Mouse (Mus musculus) splenic B cell, adult 2 months (primary cell): Measurements from ENCODE around the gene Erc1.

Experiments used
- DNase-seq: peaks from one replicate; pipeline ENCODE4 v3.0.0-alpha.2; 2011; ENCODE audit warnings: low read depth, low spot score
- H3K27me3 ChIP-seq: 2 replicates; pipeline ENCODE4 v1.6.1; 2012; ENCODE audit warnings: mild to moderate bottlenecking, low read length, moderate library complexity, mixed read lengths; ENCODE audit not compliant: control insufficient read depth, poor library complexity, insufficient read depth, severe bottlenecking
- H3K36me3 ChIP-seq: 2 replicates; pipeline ENCODE4 v1.6.1; 2012; ENCODE audit warnings: mild to moderate bottlenecking, low read length, moderate library complexity, mixed read lengths; ENCODE audit not compliant: control insufficient read depth, poor library complexity, insufficient read depth, severe bottlenecking

Erc1 gene

DNA sequence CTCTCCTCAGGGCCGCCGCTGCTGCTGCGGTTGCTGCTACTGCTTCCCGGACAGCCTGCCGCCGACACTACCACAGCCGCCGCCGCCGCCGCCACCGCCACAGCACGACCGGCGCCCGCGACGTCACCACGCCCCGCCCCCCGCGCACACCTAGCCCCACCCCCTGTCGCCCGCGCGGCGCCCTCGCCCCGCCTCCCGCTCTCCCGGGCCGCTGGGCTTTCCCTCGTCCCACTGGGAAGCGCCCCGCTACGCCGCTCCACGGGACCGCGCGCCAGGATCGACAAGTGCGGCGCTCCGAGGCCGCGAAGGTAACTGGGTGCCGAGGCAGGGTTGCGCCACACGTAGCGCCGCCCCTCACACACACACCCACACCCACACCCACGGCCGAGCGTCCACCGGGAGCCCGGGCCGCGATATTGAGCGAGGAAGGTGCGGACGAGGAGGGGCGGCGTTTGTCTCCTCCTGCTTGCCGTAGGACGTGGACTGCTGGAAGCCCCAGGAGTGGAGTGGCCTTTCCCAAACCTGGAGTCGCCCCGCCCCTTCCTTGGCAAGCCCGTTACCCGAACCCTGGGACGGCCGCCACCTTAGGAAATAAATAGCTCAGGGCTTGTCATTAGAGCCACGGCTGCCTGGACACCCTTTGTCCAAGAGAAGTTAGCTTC, at the start of gene Erc1:
Gene Erc1, minus strand, starts transcription at position 134 of the 662 bp plus-strand sequence.
- Histone ChIP-seq H3K36me3 (no peaks in the 10 kb centered on the region), H3K27me3 (no peaks in the 10 kb centered on the region)
- peak; percentile 87 for DNase-seq

- Histone ChIP-seq H3K36me3 (no peaks in the 10 kb centered on the region), H3K27me3 (no peaks in the 10 kb centered on the region)
- no peak for DNase-seq
Measured at GRCm38 (mm10) chr6:119892711-119893110, 44.7 kb upstream of the Erc1 start.

- Histone ChIP-seq H3K36me3 (no peaks in the 10 kb centered on the region), H3K27me3 (no peaks in the 10 kb centered on the region; the same call in 1 of the 2 replicates)
- DNase-seq, result no peak
Measured at GRCm38 (mm10) chr6:119883151-119883550, 35.2 kb upstream of the Erc1 start.

DNA sequence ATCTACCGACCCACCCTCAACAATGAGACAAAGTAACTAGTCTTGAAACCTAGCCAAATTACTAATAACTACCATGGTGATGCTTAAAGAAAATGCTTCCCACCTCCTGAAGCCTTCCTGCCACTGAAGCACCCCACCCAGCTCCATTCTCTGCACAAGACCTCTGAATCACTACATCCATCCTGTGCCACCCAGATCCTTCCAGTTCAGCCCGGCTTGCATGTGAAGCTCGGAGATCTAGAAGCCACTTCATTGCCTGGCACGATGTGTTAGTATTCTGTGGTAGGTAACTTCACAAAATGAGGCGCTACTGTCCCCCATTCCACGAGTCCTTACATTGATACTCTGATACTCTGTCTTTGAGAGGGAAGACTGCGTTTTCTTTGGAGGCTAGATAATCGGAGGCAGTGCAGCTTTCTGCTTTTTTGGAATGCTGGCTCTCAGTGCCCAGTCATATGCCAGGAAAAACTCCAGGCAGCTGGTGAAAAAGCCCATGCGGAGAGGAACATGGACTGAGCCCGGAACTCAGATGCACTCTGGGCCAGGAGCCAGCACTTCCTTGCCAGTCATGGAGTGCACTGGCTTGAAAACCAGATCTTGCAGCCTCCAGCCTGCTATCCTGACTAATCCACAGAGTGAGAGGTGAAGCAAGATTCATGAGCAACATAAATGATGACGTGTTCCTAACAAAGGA, 16.5 kb upstream of the Erc1 start:
- Histone ChIP-seq H3K36me3 (no peaks in the 10 kb centered on the region), H3K27me3 (no peaks in the 10 kb centered on the region)
- no peak for DNase-seq

DNA sequence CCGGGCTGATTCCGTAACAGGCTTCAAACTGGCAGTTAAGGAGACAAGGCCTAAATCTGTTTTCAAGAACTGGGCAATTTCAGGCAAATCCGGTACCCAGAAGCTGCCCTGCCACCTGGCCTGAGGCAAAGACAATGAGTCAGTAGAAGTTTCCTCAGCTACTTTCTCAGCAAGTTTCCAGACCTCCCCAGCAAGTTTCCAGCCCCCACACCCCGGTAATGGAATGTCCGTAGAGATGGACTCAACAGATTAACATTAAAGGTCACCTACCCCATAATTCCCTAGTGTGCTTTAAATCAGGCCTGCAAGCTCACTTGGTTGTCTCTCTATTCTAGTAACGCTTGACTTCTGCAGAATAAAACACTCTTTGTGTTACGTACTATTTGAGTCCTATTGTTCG, 13.6 kb upstream of the Erc1 start:
- no peak for DNase-seq
- Histone ChIP-seq H3K36me3 (no peaks in the 10 kb centered on the region), H3K27me3 (no peaks in the 10 kb centered on the region)

DNA sequence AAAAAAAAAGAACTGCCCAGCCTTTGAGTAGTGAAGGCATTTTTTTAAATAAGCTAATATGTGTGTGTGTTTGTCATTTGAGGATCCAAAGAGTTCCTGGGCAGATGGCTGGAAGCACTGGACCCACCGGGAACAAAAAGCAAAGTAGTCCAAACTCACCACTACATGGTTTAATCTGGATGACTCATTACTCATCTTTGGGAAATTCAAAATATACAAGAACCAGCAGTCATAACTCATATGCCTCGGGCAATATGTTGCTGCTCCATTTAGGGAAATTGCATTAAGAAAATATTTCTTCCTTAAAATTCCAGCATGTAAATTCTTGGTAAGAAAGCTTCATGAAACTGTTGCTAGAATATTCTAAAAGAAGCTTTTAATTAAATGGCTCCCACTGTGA, 12.3 kb upstream of the Erc1 start:
- Histone ChIP-seq H3K36me3 (no peaks in the 10 kb centered on the region), H3K27me3 (no peaks in the 10 kb centered on the region)
- no peak for DNase-seq

GRCm38 (mm10) chr6:119855471-119855870, 7.5 kb upstream of the Erc1 start:
- Histone ChIP-seq H3K27me3 (no peaks in the 10 kb centered on the region), H3K36me3 (no peaks in the 10 kb centered on the region)
- no peak for DNase-seq

DNA sequence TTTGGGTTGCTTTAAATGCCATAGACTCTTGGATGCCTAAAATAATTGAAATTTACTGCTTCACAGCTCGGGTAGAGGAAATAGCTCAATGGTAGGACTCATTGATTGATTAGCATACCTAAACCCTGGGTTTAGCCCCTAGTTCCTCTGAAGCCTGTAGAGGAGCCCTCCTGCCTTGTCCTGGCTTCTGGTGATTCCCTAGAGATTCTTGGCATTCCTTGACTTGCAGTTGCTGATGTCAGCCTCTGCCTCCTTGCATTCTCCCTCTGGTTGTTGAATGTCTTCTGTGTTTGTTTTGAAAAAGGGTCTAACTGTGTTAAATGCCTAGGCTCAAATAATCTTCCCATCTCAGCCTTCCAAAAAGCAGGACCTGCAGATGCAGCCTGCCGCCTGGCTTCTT, 6.2 kb upstream of the Erc1 start:
- DNase-seq, result no peak
- no peaks in the 10 kb centered on the region for H3K27me3 ChIP-seq
- no peaks in the 10 kb centered on the region for H3K36me3 ChIP-seq

GRCm38 (mm10) chr6:119849858-119850257, 1.9 kb upstream of the Erc1 start:
- no peaks in the 10 kb centered on the region for H3K27me3 ChIP-seq
- H3K36me3 ChIP-seq, result no peaks in the 10 kb centered on the region
- no peak for DNase-seq

DNA sequence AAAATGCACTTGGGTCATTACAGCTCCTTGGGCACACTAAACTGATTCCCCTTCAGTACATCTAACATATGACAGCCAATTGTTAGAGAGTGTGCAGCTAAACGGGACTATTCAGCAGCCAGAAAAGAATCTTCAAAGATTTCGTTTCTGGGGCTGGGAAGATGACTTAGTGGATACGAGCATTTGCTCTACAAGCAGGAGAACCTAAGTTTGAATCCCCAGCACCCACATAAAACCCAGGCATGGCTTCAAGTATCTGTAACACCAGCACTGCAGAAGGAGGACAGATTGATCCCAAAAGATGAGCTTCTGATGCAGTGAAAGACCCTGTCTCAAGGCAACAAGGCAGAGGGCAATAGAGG, 1.4 kb upstream of the Erc1 start:
- no peak for DNase-seq
- no peaks in the 10 kb centered on the region for H3K36me3 ChIP-seq
- no peaks in the 10 kb centered on the region for H3K27me3 ChIP-seq

- Histone ChIP-seq H3K36me3 (no peaks in the 10 kb centered on the region), H3K27me3 (no peaks in the 10 kb centered on the region)
- no peak for DNase-seq
Measured at GRCm38 (mm10) chr6:119848696-119849347, 855 bp upstream of the Erc1 start.

DNA sequence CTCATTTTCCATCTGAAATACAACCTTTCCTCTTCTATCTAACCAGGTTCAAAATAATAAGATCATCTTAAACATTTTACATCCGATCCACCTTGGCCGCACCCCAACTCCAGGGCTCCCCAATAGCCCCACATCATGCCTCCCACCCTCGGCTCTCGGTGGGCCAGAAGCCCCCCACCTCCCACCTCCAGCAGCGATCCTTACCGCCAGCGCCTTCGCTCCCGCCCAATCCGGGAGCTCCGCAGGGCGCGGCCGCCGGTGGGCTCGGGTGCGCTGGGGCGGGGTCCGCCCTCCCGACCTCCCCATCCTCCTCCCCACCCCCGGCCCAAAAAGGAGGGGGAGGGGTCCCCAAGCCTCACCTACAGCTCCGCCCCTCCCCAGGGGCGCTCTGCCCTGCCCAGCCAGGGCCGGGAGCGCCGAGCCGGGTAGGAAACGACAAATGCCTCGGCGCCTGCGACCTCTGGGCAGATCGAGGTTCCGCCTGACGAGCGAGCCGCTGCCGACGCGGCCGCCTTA, 391 bp downstream of the Erc1 start:
- Histone ChIP-seq H3K36me3 (no peaks in the 10 kb centered on the region), H3K27me3 (no peaks in the 10 kb centered on the region)
- DNase-seq, result no peak

DNA sequence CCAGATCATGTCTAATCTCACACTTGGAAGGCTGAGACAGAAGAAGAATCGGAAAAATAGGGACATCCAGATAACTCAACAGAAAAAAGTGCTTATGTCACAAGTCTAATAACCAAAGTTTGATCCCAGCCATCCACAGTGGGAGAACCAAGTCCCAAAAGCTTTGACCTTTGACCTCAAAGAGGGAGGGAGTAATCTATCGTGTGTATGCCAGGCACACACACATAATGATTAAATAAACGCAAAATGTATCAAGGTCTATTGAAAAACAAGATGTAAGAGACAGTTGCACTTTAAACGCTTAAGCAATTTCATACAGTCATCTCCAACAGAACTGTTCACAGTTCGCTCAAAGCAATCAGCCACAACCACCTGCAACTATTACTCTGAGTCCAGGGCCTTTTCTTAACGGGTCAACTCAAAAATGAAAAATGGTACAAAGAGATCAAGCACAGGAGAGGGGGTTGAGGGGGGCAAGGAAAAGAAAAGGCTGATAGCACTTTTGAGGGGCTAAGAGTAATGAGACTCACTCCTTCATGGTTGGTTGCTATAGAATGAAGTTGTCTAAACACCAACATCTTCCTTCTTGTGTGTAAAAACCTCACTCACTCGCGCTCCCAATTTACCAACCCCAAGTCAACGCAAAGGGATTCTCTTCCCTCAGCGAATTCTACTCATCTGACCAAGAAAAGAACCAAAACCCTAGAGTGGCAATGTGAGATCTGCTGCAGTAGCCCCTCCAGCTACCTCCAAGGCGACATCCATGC, 1.0 kb downstream of the Erc1 start:
- H3K27me3 ChIP-seq, result no peaks in the 10 kb centered on the region
- peak; percentile 8 for DNase-seq
- no peaks in the 10 kb centered on the region for H3K36me3 ChIP-seq

DNA sequence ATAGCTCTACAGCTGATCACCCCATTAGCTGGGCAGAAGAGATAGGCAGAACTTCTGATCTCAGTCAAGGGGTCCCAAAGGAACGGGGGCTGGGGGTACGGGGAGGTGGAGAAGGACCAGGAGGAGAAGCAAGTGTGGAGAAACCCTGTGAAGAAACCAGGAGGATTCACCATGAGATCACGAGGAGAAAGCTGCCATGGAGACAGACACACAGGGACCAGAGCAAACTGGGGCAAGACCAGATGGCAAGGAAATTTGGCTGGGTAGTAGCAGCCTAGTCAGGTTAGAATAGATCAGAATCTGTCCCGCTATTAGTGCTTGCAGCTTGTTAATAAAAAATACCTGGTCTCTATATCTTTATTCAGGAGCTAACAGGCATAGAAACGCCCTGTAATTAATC, 18.0 kb downstream of the Erc1 start:
- Histone ChIP-seq H3K27me3 (no peaks in the 10 kb centered on the region), H3K36me3 (no peaks in the 10 kb centered on the region)
- no peak for DNase-seq

DNA sequence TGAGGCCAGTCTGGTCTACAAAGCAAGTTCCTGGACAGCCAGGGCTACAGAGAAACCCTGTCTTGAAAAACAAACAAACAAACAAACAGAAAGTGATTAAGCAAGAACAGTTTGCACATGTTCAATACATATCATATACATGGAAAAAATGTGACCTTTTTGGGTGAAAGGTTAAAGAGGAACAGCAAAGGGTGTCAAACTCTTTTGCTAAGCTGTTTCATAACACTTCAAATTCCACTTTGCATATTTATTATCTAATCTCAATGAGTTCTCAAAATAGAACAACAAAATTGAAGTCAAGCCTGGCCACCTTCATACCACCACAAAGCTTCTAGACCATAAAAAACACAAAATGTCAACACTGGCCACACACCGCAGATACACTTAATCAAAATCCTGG, 19.8 kb downstream of the Erc1 start:
- H3K27me3 ChIP-seq, result no peaks in the 10 kb centered on the region
- DNase-seq, result no peak
- H3K36me3 ChIP-seq, result no peaks in the 10 kb centered on the region
